Comparison of ENCODE assay signal across 20 mouse cellular contexts in genomic region chr1:153031345-153031744, GRCm38 (mm10).
DNase-seq lines count a peak whose midpoint lies in the region; ATAC-seq and TF ChIP-seq lines count a peak whose summit lies in the region.
"Had no signal": no experiment of that assay in that cellular context is flagged by ENCODE, and none has a peak within 500 bp of the region (broad histone marks: within the 10 kb centered on the region; RNA-seq: fewer than 3 reads in every experiment).

No protein-coding gene starts in this region.

- no peak overlapping the region for H3K9ac ChIP-seq in embryonic facial prominence, embryonic 12.5 days
- H3K9ac ChIP-seq: stomach, embryonic 15.5 days had no signal

- intact Hi-C loops in left cerebral cortex, postnatal 4 days (cut with DNase I): no loop called here

- peak overlapping the region; percentile 46 for H3K4me3 ChIP-seq in E14TG2a.4 (replicated peaks; ENCODE audit: low read length)
- H3K4me3 ChIP-seq in embryonic facial prominence, embryonic 12.5 days: no peak overlapping the region
- no peak overlapping the region for H3K4me3 ChIP-seq in limb, embryonic 10.5 days
- H3K4me3 ChIP-seq: stomach, embryonic 15.5 days had no signal

- H3K4me2 ChIP-seq in embryonic facial prominence, embryonic 12.5 days (replicated peaks): peak overlapping the region; percentile 11; the same call in 1 of the 2 replicates
- H3K4me2 ChIP-seq: stomach, embryonic 15.5 days had no signal

- ATAC-seq in embryonic facial prominence, embryonic 12.5 days (ENCODE audit: insufficient number of reproducible peaks, insufficient read depth, low FRiP score, low TSS enrichment): no peak
- ATAC-seq: activated CD4-positive, CD25-positive, alpha-beta regulatory T cell, adult 4 months; CD4-positive, CD25-positive, alpha-beta regulatory T cell, adult 4 months; inflammation-experienced regulatory T-cells, adult 6 months had no signal

- H3K27ac ChIP-seq in embryonic facial prominence, embryonic 12.5 days: no peak overlapping the region
- H3K27ac ChIP-seq in limb, embryonic 10.5 days: peak overlapping the region; percentile 2; the same call in 1 of the 2 replicates
- H3K27ac ChIP-seq: stomach, embryonic 15.5 days had no signal

- no peaks in the 10 kb centered on the region for H3K27me3 ChIP-seq in E14TG2a.4 (ENCODE audit: insufficient read depth, low read length)
- H3K27me3 ChIP-seq in embryonic facial prominence, embryonic 12.5 days: no peaks in the 10 kb centered on the region
- no peaks in the 10 kb centered on the region for H3K27me3 ChIP-seq in limb, embryonic 10.5 days (ENCODE audit: low read depth, poor library complexity, severe bottlenecking)
- H3K27me3 ChIP-seq: stomach, embryonic 15.5 days had no signal

- no peaks in the 10 kb centered on the region for H3K36me3 ChIP-seq in E14TG2a.4 (ENCODE audit: insufficient read depth, low read length)
- H3K36me3 ChIP-seq in embryonic facial prominence, embryonic 12.5 days: no peaks in the 10 kb centered on the region
- H3K36me3 ChIP-seq in limb, embryonic 10.5 days: no peaks in the 10 kb centered on the region
- H3K36me3 ChIP-seq: stomach, embryonic 15.5 days had no signal

- TF ChIP-seq CTCF in E14TG2a.4 (conservative IDR thresholded peaks at IDR 0.05; ENCODE audit: low read length): no peak

- H3K4me1 ChIP-seq in E14TG2a.4 (replicated peaks; ENCODE audit: low read depth, low read length): peaks cover 73% of the 10 kb centered on the region
- peaks cover 30% of the 10 kb centered on the region for H3K4me1 ChIP-seq in embryonic facial prominence, embryonic 12.5 days
- peaks cover 38% of the 10 kb centered on the region for H3K4me1 ChIP-seq in limb, embryonic 10.5 days

- WGBS in embryonic facial prominence, embryonic 12.5 days: 27% methylated on average over 6 of the region's 6 CpGs
- 42% methylated on average over 6 of the region's 6 CpGs for WGBS in limb, embryonic 10.5 days

- DNase-seq in embryo, embryonic 10 days (ENCODE audit: low spot score): peak; percentile 55
- no peak for DNase-seq in embryo, embryonic 11 days
- no peak for DNase-seq in limb, embryonic 10.5 days (ENCODE audit: low spot score)
- no peak for DNase-seq in right cerebral cortex, postnatal 4 days
- DNase-seq in left cerebral cortex, adult 11 months (ENCODE audit: low spot score): no peak
- DNase-seq in left cerebral cortex, postnatal 4 days: no peak
- DNase-seq: adrenal gland, postnatal 14 days; cerebellum, adult 11-12 months; cerebellum, postnatal 36 days; heart, postnatal 10 days; kidney, adult 9 months; kidney, postnatal 4 days; lung, adult 18-20 months; lung, postnatal 36 days had no signal

- H3K9me3 ChIP-seq in E14TG2a.4 (ENCODE audit: low read length): no peaks in the 10 kb centered on the region
- H3K9me3 ChIP-seq in embryonic facial prominence, embryonic 12.5 days: no peaks in the 10 kb centered on the region
- no peaks in the 10 kb centered on the region for H3K9me3 ChIP-seq in limb, embryonic 10.5 days (replicated peaks)
- H3K9me3 ChIP-seq: stomach, embryonic 15.5 days had no signal
